Mouse (Mus musculus) retina, adult 2 months (tissue): ENCODE measurements around the gene Slc1a1.

Source experiments
- DNase-seq: peaks from one replicate; pipeline ENCODE4 v3.0.0-alpha.2; 2012; ENCODE audit warnings: low read depth, low spot score

Gene Slc1a1

DNA sequence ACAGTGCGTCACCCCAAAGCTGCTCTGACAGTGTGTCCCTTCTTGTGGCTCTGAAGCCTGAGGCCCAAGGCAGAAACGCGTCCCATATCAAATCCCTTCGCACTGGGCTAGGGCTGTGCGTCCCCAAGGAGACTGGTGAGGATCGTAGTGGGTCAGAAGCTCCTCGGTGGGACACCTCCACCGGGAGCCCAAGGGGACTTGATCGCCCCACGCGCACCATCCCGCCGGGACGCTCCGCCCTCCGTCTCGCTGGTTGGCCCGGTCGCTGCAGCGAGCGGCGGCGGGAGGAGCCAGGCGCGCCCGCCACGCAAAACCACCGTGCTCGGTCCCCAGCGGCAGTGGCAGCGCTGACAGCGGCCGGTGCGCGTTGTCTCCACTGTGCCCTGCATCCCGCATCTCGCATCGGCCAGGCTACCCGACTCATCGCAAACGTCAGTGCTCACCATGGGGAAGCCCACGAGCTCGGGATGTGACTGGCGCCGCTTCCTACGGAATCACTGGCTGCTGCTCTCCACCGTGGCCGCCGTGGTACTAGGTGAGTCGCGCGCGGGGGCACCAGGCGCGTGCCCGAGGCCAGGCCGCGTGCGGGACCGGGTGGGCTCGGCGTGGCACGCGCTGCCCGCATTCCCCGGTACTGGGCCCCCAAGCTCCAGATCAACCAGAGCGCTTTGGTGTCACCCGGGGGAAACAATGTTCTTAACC, at the start of gene Slc1a1:
Gene Slc1a1, plus strand, starts transcription at position 252 of the 702 bp plus-strand sequence.
- peak; percentile 38 for DNase-seq

DNA sequence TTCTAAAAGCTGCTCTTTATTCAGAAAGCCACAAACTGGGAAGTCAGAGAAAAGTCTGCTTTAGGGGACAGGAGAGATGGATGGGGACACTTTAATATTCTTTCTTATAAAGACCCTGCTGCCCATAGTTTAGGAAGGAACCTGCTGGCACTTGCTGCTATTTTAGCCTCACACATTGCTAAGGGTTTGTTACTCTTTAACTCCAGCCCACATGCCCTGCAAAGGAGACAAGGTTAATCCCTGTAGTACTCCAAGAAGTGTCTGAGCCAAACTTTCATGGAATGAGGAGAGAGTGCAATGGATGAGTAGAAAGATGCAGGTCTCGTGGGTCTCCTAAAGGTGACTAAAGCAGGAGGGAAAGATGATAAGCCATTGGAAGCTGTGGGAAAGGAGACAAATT, 44.7 kb upstream of the Slc1a1 start:
- DNase-seq = no peak

- DNase-seq = no peak
Measured at GRCm38 (mm10) chr19:28793307-28793706, 41.5 kb upstream of the Slc1a1 start.

DNA sequence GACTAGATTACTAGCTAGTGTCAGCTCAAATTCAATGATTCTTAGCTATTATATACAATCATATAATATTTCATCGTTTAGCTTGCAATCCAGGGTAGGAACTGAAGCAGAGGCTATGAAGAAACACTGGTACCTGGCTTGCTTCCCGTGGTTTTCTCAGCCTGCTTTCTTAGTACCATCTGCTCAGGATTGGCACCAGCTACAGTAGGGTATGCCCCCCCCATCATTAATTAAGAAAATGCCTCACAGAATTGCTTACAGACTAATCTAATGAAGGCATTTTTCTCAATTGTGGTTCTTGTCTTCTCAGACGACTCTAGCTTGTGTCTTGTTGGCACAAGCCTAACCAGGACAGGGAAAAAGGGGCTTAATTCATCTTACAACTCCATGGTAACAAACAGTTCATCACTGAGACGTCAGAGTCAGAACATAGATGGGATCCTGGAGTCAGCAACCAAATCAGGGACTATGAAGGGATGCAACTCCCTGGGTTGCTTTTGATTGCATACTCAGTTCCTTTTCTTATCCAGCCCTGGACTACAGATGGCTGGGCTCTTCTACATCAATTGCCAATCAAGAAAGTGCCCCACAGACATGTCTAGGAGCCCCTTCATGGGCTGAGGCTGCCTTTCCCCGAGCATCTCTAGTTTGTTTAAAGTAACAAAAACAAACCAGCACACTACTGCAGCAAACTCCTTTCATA, 38.6 kb upstream of the Slc1a1 start:
- no peak for DNase-seq

GRCm38 (mm10) chr19:28796966-28797365, 37.9 kb upstream of the Slc1a1 start:
- no peak for DNase-seq

DNA sequence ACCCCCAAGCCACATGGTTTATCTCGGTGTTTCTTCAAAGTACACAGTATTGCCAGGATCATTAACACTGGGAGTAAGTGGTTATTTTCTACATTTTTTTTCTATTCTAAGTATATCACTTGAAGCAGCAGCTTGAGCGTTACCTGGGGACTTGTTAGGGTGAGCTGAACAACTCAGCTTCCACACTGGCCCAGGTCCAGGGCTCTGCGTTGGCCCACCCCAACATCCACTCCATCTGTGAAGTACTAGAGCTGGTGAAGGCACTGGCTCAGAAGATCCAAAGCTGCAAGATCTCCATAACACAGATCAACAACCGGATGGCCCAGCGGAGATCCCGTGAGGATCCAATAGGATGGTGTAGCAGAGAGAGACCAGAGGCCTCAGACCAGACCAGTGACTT, 37.2 kb upstream of the Slc1a1 start:
- DNase-seq = no peak

- DNase-seq = no peak
Measured at GRCm38 (mm10) chr19:28800448-28800847, 34.4 kb upstream of the Slc1a1 start.

DNA sequence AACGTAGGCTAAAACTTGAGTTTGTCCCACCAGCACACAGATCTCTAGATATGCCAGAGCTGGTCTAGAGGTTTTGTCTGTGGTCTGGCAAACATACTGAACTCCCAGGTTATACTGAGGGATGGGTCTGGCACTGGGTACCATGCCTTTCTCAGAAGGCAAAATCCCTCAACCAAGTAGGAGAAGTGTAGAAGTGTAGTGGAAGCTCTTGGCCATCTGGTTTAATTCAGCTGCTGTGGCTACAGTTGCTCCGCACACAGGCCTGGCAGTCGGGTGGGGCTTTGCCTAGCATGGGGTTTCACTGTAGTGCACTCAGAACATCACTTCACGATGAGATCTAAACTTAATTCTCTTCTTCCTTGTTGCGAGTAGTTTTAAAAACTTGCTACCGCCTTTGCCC, 28.6 kb upstream of the Slc1a1 start:
- no peak for DNase-seq

- no peak for DNase-seq
Measured at GRCm38 (mm10) chr19:28806821-28807496, 27.9 kb upstream of the Slc1a1 start.

GRCm38 (mm10) chr19:28807497-28807871, 27.4 kb upstream of the Slc1a1 start:
- DNase-seq = no peak

- no peak for DNase-seq
Measured at GRCm38 (mm10) chr19:28818286-28818685, 16.6 kb upstream of the Slc1a1 start.

DNA sequence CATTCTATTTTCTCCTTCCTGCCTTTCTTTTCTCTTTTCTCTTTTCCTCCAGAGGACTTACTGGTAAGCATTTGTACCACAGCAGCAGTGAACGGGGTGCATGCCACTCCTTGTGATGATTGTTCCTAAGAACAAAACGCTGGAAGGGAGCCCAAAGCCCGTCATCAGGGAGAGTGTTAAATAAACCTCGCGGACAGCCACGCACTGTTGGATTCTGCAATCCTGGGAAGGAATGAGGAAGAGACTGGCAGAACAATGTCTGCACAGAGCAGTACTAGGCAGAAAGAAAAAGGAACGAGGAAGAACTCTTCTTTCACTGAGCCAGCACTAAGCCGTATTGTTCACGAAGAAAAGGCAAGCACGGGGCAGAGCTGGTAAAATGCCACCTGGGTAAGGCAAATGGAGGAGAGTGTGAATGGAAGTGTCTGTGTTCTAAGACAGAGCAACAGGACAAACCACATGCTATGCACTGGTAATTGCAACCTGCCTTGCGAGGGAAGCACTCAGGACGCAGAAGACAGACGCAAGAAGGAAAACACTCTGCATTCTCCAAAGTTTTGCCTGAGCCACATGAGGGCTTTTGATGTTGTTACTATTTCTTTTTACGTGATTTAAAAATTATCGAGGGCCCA, 7.0 kb upstream of the Slc1a1 start:
- no peak for DNase-seq

DNA sequence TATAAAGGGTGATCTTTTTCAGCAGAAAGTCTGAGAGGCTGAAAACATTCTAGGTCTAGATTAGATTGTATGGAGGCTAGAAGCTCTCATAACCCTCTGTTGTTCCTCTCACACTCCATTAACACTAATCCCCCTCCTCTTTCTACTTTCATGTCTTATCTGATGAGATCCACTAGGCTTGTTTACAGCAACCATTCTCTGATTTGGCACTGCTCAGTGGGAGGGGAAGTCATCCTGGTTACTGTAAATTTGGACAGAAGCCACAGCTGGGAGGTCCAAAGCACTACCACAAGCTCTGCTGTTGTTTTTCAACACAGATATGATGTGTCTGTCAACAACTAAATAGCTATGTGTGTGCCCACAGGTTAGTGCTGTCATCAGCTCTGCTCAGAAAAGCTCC, 3.5 kb upstream of the Slc1a1 start:
- DNase-seq = no peak

GRCm38 (mm10) chr19:28832605-28833004, 2.2 kb upstream of the Slc1a1 start:
- DNase-seq = no peak

- DNase-seq = no peak
Measured at GRCm38 (mm10) chr19:28834388-28834787, 461 bp upstream of the Slc1a1 start.

DNA sequence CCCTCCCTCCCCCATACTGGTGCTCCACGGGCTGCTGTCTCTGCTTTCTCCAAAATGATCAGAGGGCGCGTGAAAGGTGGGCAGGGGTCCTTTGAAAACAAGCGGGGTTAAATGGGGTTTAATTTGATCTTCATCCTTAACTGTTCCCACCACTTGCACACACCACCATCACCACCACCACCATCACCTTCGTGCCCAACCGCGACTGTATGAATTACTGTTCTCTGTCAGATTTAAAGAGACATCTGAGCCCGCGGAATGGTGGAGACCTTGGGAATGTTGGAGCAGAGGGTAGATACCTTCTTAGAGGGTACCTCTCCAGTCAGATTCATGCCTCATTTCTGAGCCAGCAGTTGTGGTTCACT, 633 bp downstream of the Slc1a1 start:
- DNase-seq = no peak

- DNase-seq = no peak
Measured at GRCm38 (mm10) chr19:28836116-28836515, 1.3 kb downstream of the Slc1a1 start.

DNA sequence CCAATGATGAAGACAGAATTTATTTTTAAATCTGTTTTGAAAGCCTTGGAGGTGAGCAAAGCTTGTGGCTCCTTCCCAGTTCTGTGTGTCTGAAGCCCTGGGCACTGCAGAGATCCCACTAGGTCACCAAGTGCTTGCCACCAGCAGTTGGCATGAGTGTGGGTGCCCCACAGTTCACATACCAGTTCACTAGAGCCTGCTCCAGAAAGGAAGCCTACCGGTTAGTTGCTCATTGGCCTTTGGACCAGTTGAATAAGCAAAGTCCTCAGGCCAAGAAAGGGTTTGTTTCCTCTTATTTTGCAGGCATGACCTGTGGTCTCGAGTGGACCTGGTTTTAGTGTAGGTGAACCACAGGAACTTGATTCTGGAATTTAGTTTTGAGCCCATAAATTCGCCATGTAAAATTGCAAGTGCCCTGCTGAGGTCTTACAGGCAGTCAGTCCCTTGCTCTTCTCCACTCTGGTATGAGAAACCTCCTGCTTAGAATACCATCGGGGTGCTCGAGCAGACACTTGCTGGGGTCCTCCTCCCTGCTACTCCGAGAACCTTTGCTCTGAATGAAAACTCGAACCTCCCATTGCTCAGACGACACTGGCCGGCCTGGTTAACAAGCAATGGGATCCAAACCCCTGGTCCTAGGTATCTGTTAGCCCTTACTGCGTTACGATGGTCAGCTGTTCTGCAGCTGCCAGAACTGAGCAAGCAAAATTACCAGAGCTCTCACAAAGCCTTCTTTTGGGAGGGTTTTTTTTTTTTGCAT, 2.0 kb downstream of the Slc1a1 start:
- no peak for DNase-seq

- DNase-seq = no peak
Measured at GRCm38 (mm10) chr19:28838796-28839195, 3.9 kb downstream of the Slc1a1 start.

DNA sequence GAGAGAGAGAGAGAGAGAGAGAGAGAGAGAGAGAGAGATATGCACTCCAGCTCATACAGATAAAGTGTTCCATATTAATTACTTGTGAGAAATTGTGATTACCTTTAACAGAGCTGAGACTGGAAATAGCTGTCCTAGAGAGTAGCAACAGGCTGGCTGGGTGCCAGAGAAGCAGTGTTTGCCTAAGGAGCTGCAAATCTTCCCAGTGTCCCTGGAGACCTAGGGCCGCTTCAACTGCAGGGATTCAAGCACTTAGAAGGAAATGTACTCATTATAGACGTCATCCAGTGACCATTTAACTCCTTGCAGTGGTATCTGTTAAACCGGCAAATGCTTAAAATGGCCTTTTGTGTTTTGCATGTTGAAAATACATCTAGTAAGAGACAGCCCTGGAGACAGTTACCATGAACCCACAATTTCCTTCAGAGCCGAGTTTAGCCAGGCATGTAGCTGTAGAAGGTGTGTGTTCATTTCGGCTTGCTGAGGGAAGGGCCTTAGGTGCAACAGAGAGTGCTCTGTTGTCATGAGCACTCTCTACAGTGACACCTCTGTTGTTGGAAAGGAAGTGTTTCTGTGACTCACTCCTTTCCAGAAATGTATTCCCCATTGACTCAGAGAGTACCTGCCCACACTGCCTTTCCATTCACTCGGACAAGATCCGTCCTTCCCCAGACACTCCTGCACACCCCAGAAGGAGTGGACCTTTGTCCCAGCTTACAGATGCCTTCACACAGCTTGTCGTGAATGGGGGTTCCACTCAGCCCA, 10.3 kb downstream of the Slc1a1 start:
- DNase-seq = no peak

DNA sequence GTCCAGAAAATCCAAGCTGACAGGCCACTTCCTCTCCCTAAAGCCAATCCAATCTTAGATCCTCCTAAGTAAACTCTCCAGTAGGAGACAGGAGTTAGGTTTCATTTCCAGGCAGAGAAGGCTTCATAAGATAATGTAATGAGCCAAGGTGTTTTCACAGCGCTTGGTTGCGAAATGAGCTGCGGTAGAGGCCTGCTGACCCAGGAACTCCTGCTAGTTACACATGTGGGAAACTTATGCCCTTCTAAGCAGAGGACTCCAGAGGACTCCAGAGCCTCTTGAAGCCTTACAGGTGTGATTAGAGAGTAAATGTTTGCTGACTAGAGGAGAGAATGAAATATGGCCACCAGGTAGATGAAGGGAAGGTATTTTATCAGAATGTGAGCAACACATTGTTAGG, 15.7 kb downstream of the Slc1a1 start:
- no peak for DNase-seq
